Mouse (Mus musculus) left cerebral cortex, postnatal 36 days (tissue): ENCODE measurements at regions not wholly inside any gene's neighbourhood (a gene's known extent, or its start where the extent isn't known, plus 50 kb on each side); places are given as distances from the start of the nearest gene placed in this dataset.

Experiments
- DNase-seq, 2 experiments: peaks; one replicate each; pipeline ENCODE4 v3.0.0; 2021 to 2022; ENCODE audit warnings: low spot score in 2 of 2, mixed read lengths in 1 of 2
- intact Hi-C: fragments of 180-260 bp; cut with DNase I; formaldehyde crosslinking; loops from one replicate; pipeline ENCODE4 v1.15.1; 2025

- intact Hi-C loops = loop anchor here (5.0 kb wide), 1 partner anchor 63 kb away; the partner anchor contains the start of gene Pfn2
- DNase-seq = no peak
These were observed 62.1 kb upstream of the Pfn2 start for GRCm38 (mm10) chr3:57910020-57910419.

GRCm38 (mm10) chr3:57911831-57912596 lies 64.1 kb upstream of the Pfn2 start:
- peak; percentile 18 to 29 for DNase-seq
- intact Hi-C loops = loop anchor here (5.0 kb wide), 1 partner anchor 65 kb away; the partner anchor contains the start of gene Pfn2

GRCm38 (mm10) chr3:57912650-57913343 lies 64.9 kb upstream of the Pfn2 start:
- no peak for DNase-seq
- intact Hi-C loops = loop anchor here (5.0 kb wide), 1 partner anchor 65 kb away; the partner anchor contains the start of gene Pfn2

GRCm38 (mm10) chr3:57914687-57915086 lies 66.8 kb upstream of the Pfn2 start:
- DNase-seq = no peak
- intact Hi-C loops = loop anchor here (5.0 kb wide), 1 partner anchor 67 kb away; the partner anchor contains the start of gene Pfn2

GRCm38 (mm10) chr3:57918913-57919312 lies 71.0 kb upstream of the Pfn2 start:
- no peak for DNase-seq
- intact Hi-C loops = no loop called here

GRCm38 (mm10) chr3:57919390-57920089 lies 71.7 kb upstream of the Pfn2 start:
- DNase-seq = no peak
- intact Hi-C loops = no loop called here

- intact Hi-C loops = no loop called here
- no peak for DNase-seq
These were observed 72.2 kb upstream of the Pfn2 start for GRCm38 (mm10) chr3:57920090-57920432.

GRCm38 (mm10) chr3:57921071-57921882 lies 73.4 kb upstream of the Pfn2 start:
- no peak for DNase-seq
- intact Hi-C loops = no loop called here

GRCm38 (mm10) chr3:57923061-57923460 lies 75.2 kb upstream of the Pfn2 start:
- intact Hi-C loops = no loop called here
- DNase-seq = no peak

GRCm38 (mm10) chr3:57932657-57933539 lies 85.0 kb upstream of the Pfn2 start:
- no peak for DNase-seq
- intact Hi-C loops = no loop called here

GRCm38 (mm10) chr3:57935042-57935610 lies 87.2 kb upstream of the Pfn2 start:
- DNase-seq = peak in 1 of 2 experiments; percentile 17
- intact Hi-C loops = no loop called here

GRCm38 (mm10) chr3:57940504-57941381 lies 92.9 kb upstream of the Pfn2 start:
- intact Hi-C loops = no loop called here
- DNase-seq = no peak

- peak; percentile 36 to 39 for DNase-seq
- intact Hi-C loops = no loop called here
These were observed 96.8 kb upstream of the Pfn2 start for GRCm38 (mm10) chr3:57944698-57945097.

- DNase-seq = no peak
- intact Hi-C loops = no loop called here
These were observed 97.9 kb upstream of the Pfn2 start for GRCm38 (mm10) chr3:57945765-57946164.

GRCm38 (mm10) chr3:57947331-57947730 lies 99.5 kb upstream of the Pfn2 start:
- no peak for DNase-seq
- intact Hi-C loops = no loop called here

- DNase-seq = no peak
- intact Hi-C loops = no loop called here
These were observed 100.8 kb upstream of the Pfn2 start for GRCm38 (mm10) chr3:57948720-57949119.
